Mouse (Mus musculus) MEL (cell line): ENCODE data around the gene 2700049A03Rik. TPM values are rescaled to one million over a fixed set of nuclear protein-coding genes. Genes with fewer than 3 reads are reported as not detected.

ENCODE experiments used
- DNase-seq: peaks from one replicate; pipeline ENCODE4 v3.0.0; 2011; ENCODE audit warnings: low read depth, low spot score
- H3K27ac ChIP-seq: 2 replicates; pipeline ENCODE4 v1.5.1; 2012; ENCODE audit warnings: low read depth, mild to moderate bottlenecking, control low read depth, low read length, moderate library complexity; ENCODE audit not compliant: control insufficient read depth
- H3K27me3 ChIP-seq, 2 experiments: fragments of 150-350 bp in 1 of 2; sonication (generic) in 1 of 2; 2 replicates each; pipeline ENCODE4 v1.6.1; 2012; ENCODE audit warnings: low read length in 2 of 2, mild to moderate bottlenecking in 2 of 2, improper control_type of control experiment in 1 of 2, moderate library complexity in 1 of 2; ENCODE audit not compliant: insufficient read depth in 2 of 2, control insufficient read depth in 1 of 2
- H3K36me3 ChIP-seq, 2 experiments: 2 replicates each; pipeline ENCODE4 v1.6.1; 2012 to 2014; ENCODE audit warnings: low read length in 2 of 2, improper control_type of control experiment in 1 of 2, inconsistent platforms in 1 of 2, mild to moderate bottlenecking in 1 of 2; ENCODE audit not compliant: insufficient read depth in 2 of 2, control insufficient read depth in 1 of 2
- H3K4me1 ChIP-seq, 2 experiments: fragments of 150-350 bp in 1 of 2; sonication (generic) in 1 of 2; 2 replicates each; pipeline ENCODE4 v1.6.1; 2012; ENCODE audit warnings: low read length in 2 of 2, improper control_type of control experiment in 1 of 2, mild to moderate bottlenecking in 1 of 2; ENCODE audit not compliant: insufficient read depth in 2 of 2, control insufficient read depth in 1 of 2
- H3K4me3 ChIP-seq, 2 experiments: fragments of 150-350 bp in 1 of 2; sonication (generic) in 1 of 2; 2 replicates each; pipeline ENCODE4 v1.5.1; 2012; ENCODE audit warnings: low read depth in 2 of 2, low read length in 2 of 2, mild to moderate bottlenecking in 2 of 2, moderate library complexity in 2 of 2, control low read depth in 1 of 2, improper control_type of control experiment in 1 of 2; ENCODE audit not compliant: control insufficient read depth in 1 of 2, insufficient read depth in 1 of 2
- H3K79me2 ChIP-seq: 2 replicates; pipeline ENCODE4 v1.6.1; 2012; ENCODE audit warnings: mild to moderate bottlenecking, low read length, moderate library complexity; ENCODE audit not compliant: control insufficient read depth, poor library complexity, insufficient read depth
- H3K9ac ChIP-seq: 2 replicates; pipeline ENCODE4 v1.6.1; 2012; ENCODE audit warnings: low read depth, mild to moderate bottlenecking, control low read depth, low read length, moderate library complexity; ENCODE audit not compliant: control insufficient read depth, poor library complexity, severe bottlenecking
- H3K9me3 ChIP-seq: fragments of 150-350 bp; sonication (generic); replicated peaks from 2 replicates; pipeline ENCODE4 v1.6.1; 2012; ENCODE audit warnings: mild to moderate bottlenecking, low read length, improper control_type of control experiment, moderate library complexity; ENCODE audit not compliant: insufficient read depth
- BHLHE40 ChIP-seq: IDR thresholded peaks from 2 replicates; pipeline ENCODE4 v1.6.1; 2012; ENCODE audit warnings: low read depth, mild to moderate bottlenecking, inconsistent platforms, low read length, improper control_type of control experiment, borderline replicate concordance
- CTCF ChIP-seq, 3 experiments: IDR thresholded peaks in 2 of 3; conservative IDR thresholded peaks in 1 of 3; 2 replicates each; pipeline ENCODE4 v1.5.1; 2011 to 2012; ENCODE audit warnings: low read length in 3 of 3, low read depth in 2 of 3, mild to moderate bottlenecking in 2 of 3, improper control_type of control experiment in 1 of 3, inconsistent platforms in 1 of 3, mixed read lengths in 1 of 3, moderate library complexity in 1 of 3; ENCODE audit not compliant: control insufficient read depth in 1 of 3, insufficient read depth in 1 of 3, poor library complexity in 1 of 3, severe bottlenecking in 1 of 3
- E2F4 ChIP-seq: IDR thresholded peaks from 2 replicates; pipeline ENCODE4 v1.6.1; 2011; ENCODE audit warnings: low read depth, low read length, improper control_type of control experiment, borderline replicate concordance
- ELF1 ChIP-seq: IDR thresholded peaks from 2 replicates; pipeline ENCODE4 v1.6.1; 2014; ENCODE audit warnings: low read depth, mild to moderate bottlenecking, inconsistent platforms, low read length, improper control_type of control experiment, moderate library complexity
- EP300 ChIP-seq, 2 experiments: IDR thresholded peaks; 2 replicates each; pipeline ENCODE4 v1.6.1; 2011; ENCODE audit warnings: improper control_type of control experiment in 2 of 2, low read length in 2 of 2, low read depth in 1 of 2, mild to moderate bottlenecking in 1 of 2
- ETS1 ChIP-seq: IDR thresholded peaks from 2 replicates; pipeline ENCODE4 v1.6.1; 2012; ENCODE audit warnings: low read depth, mild to moderate bottlenecking, inconsistent platforms, low read length, improper control_type of control experiment, moderate library complexity
- GABPA ChIP-seq: IDR thresholded peaks from 2 replicates; pipeline ENCODE4 v1.6.1; 2012; ENCODE audit warnings: low read depth, mild to moderate bottlenecking, inconsistent platforms, low read length, improper control_type of control experiment, moderate library complexity
- HCFC1 ChIP-seq: IDR thresholded peaks from 2 replicates; pipeline ENCODE4 v1.6.1; 2012; ENCODE audit warnings: low read depth, mild to moderate bottlenecking, inconsistent platforms, low read length, improper control_type of control experiment, moderate library complexity
- KAT2A ChIP-seq: conservative IDR thresholded peaks from 2 replicates; pipeline ENCODE4 v1.6.1; 2012; ENCODE audit warnings: low read depth, low read length, improper control_type of control experiment, inconsistent platforms
- MAZ ChIP-seq: IDR thresholded peaks from 2 replicates; pipeline ENCODE4 v1.6.1; 2012; ENCODE audit warnings: low read depth, mild to moderate bottlenecking, inconsistent platforms, low read length, improper control_type of control experiment
- NRF1 ChIP-seq: IDR thresholded peaks from 2 replicates; pipeline ENCODE4 v1.6.1; 2014; ENCODE audit warnings: low read depth, mild to moderate bottlenecking, inconsistent platforms, low read length, improper control_type of control experiment, moderate library complexity; ENCODE audit not compliant: poor library complexity, insufficient read depth, severe bottlenecking
- POLR2AphosphoS5 ChIP-seq: IDR thresholded peaks from 2 replicates; pipeline ENCODE4 v1.6.1; 2012; ENCODE audit warnings: low read depth, borderline replicate concordance, mild to moderate bottlenecking, inconsistent platforms, low read length, moderate library complexity, mixed read lengths
- RAD21 ChIP-seq: IDR thresholded peaks from 2 replicates; pipeline ENCODE4 v1.6.1; 2011; ENCODE audit warnings: mild to moderate bottlenecking, low read depth, low read length, improper control_type of control experiment
- RCOR1 ChIP-seq: IDR thresholded peaks from 2 replicates; pipeline ENCODE4 v1.6.1; 2012; ENCODE audit warnings: low read depth, mild to moderate bottlenecking, inconsistent platforms, low read length, improper control_type of control experiment
- SMC3 ChIP-seq: IDR thresholded peaks from 2 replicates; pipeline ENCODE4 v1.6.1; 2011; ENCODE audit warnings: low read depth, low read length, improper control_type of control experiment
- TCF12 ChIP-seq: IDR thresholded peaks from 2 replicates; pipeline ENCODE4 v1.6.1; 2014; ENCODE audit warnings: low read depth, mild to moderate bottlenecking, inconsistent platforms, low read length, improper control_type of control experiment, moderate library complexity
- USF1 ChIP-seq: IDR thresholded peaks from 2 replicates; pipeline ENCODE4 v1.6.1; 2014; ENCODE audit warnings: low read depth, mild to moderate bottlenecking, inconsistent platforms, low read length, improper control_type of control experiment, moderate library complexity
- ZC3H11A ChIP-seq: IDR thresholded peaks from 2 replicates; pipeline ENCODE4 v1.6.1; 2012; ENCODE audit warnings: low read depth, mild to moderate bottlenecking, inconsistent platforms, low read length, improper control_type of control experiment
- ZKSCAN1 ChIP-seq: IDR thresholded peaks from 2 replicates; pipeline ENCODE4 v1.6.1; 2012; ENCODE audit warnings: low read depth, mild to moderate bottlenecking, inconsistent platforms, low read length, improper control_type of control experiment, moderate library complexity
- polyA plus RNA-seq, 2 experiments: library from polyadenylated mRNA; stranded (reverse) in 1 of 2; unstranded in 1 of 2; fragments of >175 nt in 1 of 2; fragments of >200 nt in 1 of 2; gene quantifications; 2 replicates each; pipeline versions ENCODE4 v1.2.1 to v1.2.4; 2012; ENCODE audit warnings: low replicate concordance in 2 of 2, low read depth in 1 of 2; ENCODE audit not compliant: insufficient read length in 2 of 2, insufficient read depth in 1 of 2, missing spikeins in 1 of 2
- total RNA-seq: library from RNA; depleted of rRNA; stranded (reverse); fragments of 300-350 nt; gene quantifications from 2 replicates; pipeline ENCODE4 v1.2.3, GENCODE M21; 2012

2700049A03Rik gene
- total and polyA plus RNA-seq, 3 experiments: 5.8 to 7.2 TPM; not detected in 1

DNA sequence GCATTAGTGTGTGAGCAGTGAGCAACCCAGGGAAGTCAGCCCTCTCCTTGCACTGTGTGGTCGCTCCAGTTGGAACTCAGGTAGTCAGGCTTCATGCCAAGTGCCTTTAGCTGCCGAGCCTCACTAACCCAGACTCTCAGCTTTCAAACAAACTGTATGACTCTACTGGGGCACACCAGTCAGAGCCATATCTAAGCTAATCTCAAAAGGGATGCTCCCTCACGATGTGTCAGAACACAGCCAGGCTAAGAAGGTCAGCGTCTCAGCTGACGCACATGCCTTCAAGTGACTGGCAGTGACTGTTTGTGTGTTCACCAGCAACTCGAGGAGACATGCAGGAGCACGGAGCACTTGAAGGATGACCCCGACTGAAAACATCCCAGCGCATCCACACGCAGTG lies 13.9 kb upstream of the 2700049A03Rik start:
- H3K9ac ChIP-seq: no peak overlapping the region
- no peaks in the 10 kb centered on the region for H3K9me3 ChIP-seq
- H3K4me1 ChIP-seq: no peaks in the 10 kb centered on the region
- H3K27ac ChIP-seq: no peak overlapping the region
- 0 out of 2 replicates have a peak, but pooled peaks cover 3% of the 10 kb centered on the region for H3K79me2 ChIP-seq
- no peaks in the 10 kb centered on the region for H3K27me3 ChIP-seq
- no peak overlapping the region for H3K4me3 ChIP-seq
- no peak for TF ChIP-seq SMC3
- TF ChIP-seq NRF1: no peak
- TF ChIP-seq RAD21: no peak
- no peak for TF ChIP-seq USF1
- no peak for TF ChIP-seq E2F4
- TF ChIP-seq MAZ: no peak
- TF ChIP-seq CTCF (IDR thresholded peaks at IDR 0.05 in 2 of 3, conservative IDR thresholded peaks at IDR 0.05 in 1 of 3; ENCODE audit: control insufficient read depth in 1 of 3, insufficient read depth in 1 of 3, low read depth in 2 of 3, low read length in 3 of 3, poor library complexity in 1 of 3, severe bottlenecking in 1 of 3): no peak
- no peak for TF ChIP-seq KAT2A
- DNase-seq: no peak
- H3K36me3 ChIP-seq: peaks cover 0 to 15% of the 10 kb centered on the region in 2 experiments

DNA sequence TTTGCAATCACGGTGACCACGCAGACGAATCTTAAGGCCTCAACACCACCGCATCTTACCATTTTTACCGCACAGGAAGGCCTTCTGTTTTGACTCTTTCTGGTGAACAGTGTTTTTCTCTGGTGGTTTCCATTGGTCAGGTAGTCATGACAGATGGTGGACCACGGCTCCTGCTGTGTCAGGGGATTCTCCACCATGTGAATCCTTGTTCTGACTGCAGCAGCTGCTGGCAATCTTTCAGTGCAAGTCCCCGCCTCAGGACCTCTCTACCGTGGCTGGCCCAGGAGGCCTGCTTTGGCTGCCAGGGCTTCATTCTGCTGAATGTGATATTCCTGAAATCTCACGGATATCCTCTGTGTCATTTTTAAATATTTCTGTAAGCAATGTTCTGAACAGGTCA lies 13.4 kb upstream of the 2700049A03Rik start:
- TF ChIP-seq HCFC1: no peak
- no peak for TF ChIP-seq SMC3
- TF ChIP-seq TCF12: no peak
- TF ChIP-seq EP300 (IDR thresholded peaks at IDR 0.05; ENCODE audit: low read depth in 1 of 2, low read length in 2 of 2): no peak
- TF ChIP-seq ETS1: no peak
- no peak for TF ChIP-seq GABPA
- no peak for TF ChIP-seq POLR2AphosphoS5
- TF ChIP-seq ZC3H11A: no peak
- TF ChIP-seq CTCF (IDR thresholded peaks at IDR 0.05 in 2 of 3, conservative IDR thresholded peaks at IDR 0.05 in 1 of 3; ENCODE audit: control insufficient read depth in 1 of 3, insufficient read depth in 1 of 3, low read depth in 2 of 3, low read length in 3 of 3, poor library complexity in 1 of 3, severe bottlenecking in 1 of 3): no peak
- TF ChIP-seq MAZ: no peak
- TF ChIP-seq ZKSCAN1: no peak
- TF ChIP-seq BHLHE40: no peak
- TF ChIP-seq E2F4: no peak
- TF ChIP-seq RCOR1: no peak
- no peak for TF ChIP-seq ELF1

More for the DNA sequence above, 13.4 kb upstream of the 2700049A03Rik start:
- Histone ChIP-seq H3K27ac (no peak overlapping the region), H3K79me2 (0 out of 2 replicates have a peak, but pooled peaks cover 5% of the 10 kb centered on the region), H3K9me3 (no peaks in the 10 kb centered on the region), H3K36me3 (peaks cover 0 to 17% of the 10 kb centered on the region in 2 experiments), H3K4me3 (no peak overlapping the region), H3K4me1 (no peaks in the 10 kb centered on the region), H3K9ac (no peak overlapping the region), H3K27me3 (no peaks in the 10 kb centered on the region)
- no peak for DNase-seq
